Mouse (Mus musculus) hindlimb bud, embryonic 11.5 days (tissue): Measurements from ENCODE around the gene Upf2.
A peak's percentile ranks its signal among the peaks of the same experiment; 100 is the strongest.
"Not testable (repeated sequence)": the region's sequence is repeated elsewhere in the genome, so short reads cannot be mapped to it uniquely, and the experiment has no call there.

Experiments used
- DNase-seq: peaks from one replicate; pipeline ENCODE4 v3.0.0-alpha.2; 2012; ENCODE audit warnings: low read depth, low spot score; ENCODE audit errors: extremely low spot score

Gene Upf2

DNA sequence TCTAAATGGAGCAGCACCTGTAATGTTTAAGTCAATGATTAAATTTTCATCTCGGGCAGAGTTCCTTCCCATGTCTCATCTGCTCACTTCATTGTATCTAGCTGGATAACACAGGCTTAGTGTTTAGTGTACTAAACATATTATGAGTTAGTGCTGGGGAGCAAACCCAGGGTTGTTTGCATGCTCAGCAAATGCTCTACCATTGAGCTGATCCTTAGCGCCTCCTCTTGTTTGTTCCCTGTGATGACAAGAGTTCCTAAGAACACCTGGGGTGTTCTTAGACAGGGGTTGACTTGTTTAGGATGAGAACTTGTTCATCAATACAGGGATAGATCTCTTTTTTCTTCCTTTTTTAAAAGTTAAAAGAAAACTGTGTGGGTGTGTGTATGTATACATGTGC, 2.3 kb upstream of the Upf2 start:
- no peak for DNase-seq

DNA sequence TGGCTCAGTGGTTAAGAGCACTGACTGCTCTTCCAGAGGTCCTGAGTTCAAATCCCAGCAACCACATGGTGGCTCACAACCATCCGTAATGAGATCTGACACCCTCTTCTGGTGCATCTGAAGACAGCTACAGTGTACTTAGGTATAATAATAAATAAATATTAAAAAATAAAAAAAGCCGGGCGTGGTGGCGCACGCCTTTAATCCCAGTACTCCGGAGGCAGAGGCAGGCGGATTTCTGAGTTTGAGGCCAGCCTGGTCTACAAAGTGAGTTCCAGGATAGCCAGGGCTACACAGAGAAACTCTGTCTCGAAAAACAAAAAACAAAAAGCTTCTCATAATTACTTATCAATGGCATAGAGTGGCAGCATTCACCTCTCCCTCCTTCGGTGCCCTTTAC, 1.4 kb upstream of the Upf2 start:
- DNase-seq, result not testable (repeated sequence)

DNA sequence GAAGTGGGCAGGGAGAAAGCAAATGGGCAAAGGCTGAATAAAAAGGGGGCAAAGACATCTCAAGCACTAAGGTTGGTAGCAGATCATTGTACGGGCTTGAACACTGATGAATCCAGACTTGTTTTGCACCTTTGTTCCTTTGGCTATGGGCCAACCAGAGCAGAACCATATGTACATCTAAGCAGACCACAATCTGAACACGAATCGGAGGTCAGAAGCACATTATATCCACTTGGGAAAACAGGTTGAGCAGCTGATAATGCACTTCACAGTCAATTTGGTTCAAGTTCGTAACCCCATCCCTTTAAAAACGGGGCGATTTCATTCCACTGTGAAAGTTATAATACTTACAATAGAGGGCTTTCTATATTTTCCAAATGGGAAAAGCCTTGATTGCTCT, 964 bp upstream of the Upf2 start:
- no peak for DNase-seq

DNA sequence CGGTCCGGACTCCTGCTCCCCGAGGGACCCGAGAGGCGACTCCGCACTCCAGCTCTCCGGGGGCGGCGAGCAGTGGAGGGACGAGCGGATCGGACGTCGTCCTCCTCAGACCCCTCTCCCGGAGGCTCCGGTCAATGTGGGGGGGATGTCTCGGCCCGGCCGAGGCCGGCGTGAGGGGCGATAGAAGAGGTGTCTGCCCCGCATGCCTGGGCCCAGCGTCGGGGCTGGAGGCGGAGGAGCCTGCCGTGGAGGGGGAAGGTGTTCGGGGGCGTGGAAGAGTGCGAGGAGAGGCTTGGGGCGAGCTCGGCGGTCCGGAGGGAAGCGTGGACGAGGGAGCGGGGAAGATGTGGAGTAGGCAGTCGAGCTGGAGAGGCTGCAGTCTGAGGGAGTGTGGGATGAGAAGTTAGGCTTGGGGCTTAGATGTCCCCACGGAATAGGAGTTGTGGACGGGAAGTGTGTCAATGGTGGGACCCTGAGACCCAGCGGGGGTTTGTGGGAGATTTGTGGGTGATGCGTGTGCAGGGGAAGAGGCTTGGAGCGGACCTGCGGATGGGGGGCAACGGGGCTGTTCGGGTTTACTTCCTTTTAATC, 447 bp downstream of the Upf2 start:
- no peak for DNase-seq

DNA sequence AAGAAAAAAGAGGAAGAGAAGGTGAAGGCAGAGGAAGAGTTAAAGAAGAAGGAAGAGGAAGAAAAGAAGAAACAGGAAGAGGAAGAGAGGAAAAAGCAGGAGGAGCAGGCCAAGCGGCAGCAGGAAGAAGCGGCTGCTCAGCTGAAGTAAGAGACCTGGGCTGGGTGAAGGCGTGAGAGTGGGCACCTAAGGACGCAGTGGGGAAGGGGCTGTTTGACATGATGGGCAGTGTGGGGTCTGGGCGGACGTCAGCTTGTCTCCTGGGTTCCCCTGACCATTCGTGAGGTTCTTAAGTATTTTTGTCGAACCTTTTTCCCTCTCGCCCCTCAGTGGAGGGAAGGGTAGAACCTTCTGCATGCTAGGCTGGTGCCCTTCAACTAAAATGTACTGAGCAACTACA, 6.4 kb downstream of the Upf2 start:
- DNase-seq, result no peak

DNA sequence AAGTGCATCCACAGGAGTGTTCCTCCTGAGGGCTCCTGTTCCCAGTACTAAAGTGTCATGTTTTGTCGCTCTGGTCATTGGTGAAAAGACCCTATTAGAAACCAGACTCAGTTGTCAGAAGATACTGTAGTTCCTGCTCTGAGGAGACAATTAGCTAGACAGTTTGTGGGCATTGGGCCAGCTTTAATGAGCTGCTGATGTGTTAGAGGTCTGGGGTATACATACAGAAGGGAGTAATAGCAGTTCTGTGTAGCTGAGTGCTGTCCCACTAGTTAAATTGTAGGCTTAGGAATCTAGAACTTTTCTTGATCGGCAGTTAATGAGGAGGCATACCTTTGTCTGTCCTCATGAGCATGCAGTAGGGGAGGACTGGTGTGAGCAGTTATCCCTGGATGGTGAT, 11.0 kb downstream of the Upf2 start:
- no peak for DNase-seq

DNA sequence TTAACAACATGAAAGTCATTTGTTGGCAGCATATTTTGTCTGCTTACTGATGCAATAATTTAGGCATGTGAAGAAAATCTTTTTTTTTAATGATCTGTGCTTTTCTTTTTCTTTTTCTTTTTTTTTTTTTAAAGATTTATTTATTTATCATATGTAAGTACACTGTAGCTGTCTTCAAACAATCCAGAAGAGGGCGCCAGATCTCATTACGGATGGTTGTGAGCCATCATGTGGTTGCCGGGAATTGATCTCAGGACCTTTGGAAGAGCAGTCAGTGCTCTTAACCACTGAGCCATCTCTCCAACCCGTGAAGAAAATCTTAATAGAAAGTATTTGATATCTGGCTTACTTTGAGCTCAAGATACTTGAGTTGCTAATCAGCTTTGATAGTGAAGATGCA, 12.5 kb downstream of the Upf2 start:
- DNase-seq, result not testable (repeated sequence)

DNA sequence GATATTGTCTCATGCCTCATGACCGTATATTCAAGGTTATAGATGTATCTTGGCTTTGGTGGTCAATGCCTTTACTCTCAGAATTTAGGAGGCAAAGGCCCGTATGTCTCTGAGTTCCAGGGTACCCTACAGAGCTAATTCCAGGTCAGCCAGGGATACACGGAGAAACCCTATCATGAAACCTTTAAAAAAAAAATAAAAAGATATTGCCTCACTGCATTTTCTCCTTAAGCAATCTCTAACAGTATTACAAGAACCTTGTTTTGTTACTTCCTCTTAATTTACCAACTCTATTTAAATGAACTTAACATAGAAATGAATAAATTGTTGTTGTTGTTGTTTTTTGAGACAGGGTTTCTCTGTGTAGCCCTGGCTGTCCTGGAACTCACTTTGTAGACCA, 14.7 kb downstream of the Upf2 start:
- no peak for DNase-seq

DNA sequence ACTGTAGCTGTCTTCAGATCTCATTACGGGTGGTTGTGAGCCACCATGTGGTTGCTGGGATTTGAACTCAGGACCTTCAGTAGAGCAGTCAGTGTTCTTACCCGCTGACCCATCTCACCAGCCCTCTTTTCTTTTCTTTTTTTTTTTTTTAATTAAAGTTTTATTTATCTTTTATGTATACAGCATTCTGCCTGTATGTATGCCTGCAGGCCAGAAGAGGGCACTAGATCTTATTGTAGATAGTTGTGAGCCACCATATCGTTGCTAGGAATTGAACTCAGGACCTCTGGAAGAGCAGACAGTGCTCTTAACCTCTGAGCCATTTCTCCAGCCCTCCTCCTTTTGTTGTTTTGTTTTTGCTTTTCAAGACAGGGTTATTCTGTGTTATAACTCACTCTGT, 19.4 kb downstream of the Upf2 start:
- DNase-seq, result not testable (repeated sequence)

DNA sequence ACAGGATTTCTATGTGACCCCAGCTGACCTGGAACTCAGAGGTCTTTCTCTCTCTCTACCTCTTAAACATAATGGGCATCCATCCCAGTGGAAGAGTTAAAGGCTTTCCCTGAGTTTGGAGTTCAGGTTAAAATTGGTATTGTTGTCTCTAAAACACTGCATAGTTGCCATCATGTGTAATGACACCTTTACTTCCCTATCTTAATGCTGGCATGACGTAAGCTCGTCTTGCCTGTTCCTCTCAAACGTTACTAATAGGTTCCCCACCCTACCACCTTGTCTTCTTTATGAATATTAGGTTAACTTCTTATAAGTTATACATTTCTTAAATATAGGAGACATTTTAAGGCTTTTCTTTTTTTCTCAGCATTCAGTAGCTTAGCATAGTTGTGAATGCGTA, 26.3 kb downstream of the Upf2 start:
- no peak for DNase-seq

DNA sequence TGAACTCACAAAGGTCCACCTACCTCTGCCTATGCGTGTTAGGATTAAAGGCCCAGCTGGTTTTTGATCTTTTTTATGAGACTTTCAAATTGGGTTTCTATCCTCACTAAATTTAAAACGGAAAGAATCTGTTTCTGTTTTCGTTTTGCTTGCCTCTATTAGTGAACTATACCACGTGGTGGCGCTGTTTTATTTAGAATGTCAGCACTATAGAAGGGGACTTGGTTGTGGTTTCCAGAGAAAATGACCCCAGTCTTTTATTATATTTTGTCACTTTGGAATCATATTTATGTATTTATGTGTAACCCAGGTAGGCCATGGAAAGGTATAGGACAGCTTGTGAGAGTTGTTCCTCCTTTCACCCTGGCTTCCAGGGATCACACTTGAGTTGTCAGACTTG, 44.3 kb downstream of the Upf2 start:
- peak; percentile 28 for DNase-seq

DNA sequence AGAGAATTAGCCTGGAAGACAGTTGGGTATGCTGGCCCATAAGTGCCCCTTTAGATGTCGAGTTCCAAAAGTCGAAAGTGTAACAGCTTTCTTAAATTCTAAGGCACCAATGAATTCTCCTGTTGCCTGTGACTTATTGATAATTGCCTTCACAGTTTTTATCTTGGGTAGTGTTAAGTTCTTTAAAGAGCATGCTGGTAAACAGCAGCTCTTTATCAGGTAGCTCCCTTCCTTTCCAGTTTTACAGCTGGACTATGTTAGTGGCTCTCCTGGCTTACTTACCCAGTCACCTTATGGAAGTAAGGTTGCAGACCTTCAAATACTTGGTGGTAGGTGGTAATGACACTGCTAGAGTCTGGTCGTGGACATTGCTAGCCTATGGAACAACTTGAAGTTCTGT, 52.7 kb downstream of the Upf2 start:
- no peak for DNase-seq

DNA sequence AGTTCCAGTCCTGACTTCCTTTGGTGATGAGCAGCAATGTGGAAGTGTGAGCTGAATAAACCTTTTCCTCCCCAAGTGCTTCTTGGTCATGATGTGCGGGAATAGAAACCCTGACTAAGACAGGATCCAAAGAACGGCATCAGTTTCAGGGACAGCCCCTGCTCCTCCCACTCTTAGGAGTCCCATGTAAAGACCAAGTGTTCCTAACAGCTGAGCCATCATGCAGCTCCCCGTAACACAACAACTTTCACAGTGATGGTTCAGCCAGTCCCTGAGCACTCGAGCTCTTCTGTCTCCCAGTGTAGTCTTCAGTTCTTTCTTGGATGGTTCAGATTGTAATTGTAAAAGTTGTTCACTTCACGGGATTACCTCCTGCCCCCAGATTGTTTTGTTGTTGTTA, 63.3 kb downstream of the Upf2 start:
- no peak for DNase-seq

DNA sequence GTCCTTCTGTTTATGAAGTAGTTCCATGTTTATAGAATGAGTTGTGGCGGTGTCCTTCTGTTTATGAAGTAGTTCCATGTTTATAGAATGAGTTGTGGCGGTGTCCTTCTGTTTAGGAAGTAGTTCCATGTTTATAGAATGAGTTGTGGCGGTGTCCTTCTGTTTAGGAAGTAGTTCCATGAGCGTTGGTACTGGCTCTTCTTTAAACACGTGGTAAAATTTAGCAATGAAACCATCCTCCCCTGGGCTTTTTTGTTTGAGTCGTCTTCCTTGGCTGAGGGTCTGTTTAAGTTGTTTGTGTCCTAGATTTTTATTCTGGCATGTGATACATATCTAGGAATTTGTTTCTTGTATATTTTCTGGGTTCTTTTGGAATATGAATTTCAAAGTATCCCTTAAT, 63.9 kb downstream of the Upf2 start:
- not testable (repeated sequence) for DNase-seq

DNA sequence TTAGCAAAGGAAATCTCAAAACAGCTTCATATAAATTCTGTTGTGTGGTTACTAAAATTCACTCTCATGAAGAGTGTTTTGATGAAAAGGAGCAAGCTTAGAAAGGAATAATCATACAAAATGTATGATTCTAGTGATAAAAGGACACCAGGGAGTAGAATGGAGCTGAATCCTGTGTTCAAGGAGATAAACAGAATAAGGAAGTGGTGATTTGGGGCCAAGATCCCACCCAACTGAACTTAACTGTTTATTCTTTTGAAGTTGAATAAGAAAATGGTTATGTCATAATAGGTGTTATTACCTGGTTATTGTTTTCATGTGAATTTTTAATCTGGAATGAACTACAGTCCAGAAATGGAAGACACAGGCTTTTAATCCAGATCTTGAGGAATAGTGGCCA, 69.3 kb downstream of the Upf2 start:
- DNase-seq, result no peak

DNA sequence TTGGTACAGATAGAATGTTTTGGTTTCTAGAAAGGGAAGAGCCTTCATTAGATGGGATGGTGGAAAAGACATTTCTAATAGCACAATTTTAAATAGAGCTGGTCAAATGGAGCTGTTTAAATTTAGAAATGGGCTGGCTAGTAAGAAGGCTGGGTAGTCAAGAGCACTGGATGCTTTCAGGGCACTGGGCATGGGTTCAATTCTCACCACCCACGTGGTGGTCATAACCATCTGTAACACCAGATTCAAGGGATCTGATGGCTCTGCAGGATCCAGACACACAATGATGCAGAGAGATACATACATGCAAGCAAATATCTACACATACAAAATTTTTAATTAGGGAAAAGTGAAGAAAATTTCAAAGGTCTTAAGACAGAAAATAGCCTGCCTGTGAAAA, 91.4 kb downstream of the Upf2 start:
- DNase-seq, result no peak

DNA sequence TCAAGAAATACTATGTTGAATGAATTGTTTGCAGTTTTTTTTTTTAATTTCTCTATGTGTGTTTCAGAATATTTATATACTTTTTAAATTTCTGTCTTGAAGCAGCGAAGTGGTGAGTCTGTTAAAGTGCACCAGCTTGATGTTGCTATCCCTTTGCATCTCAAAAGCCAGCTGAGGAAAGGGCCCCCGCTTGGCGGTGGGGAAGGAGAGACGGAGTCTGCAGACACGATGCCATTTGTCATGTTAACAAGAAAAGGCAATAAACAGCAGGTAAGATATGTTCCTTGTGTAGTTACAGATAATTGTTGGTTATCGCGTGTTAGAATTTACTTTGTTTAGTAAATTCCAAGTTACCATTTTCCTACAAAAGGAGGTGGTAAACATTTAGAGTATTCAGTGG, 95.5 kb downstream of the Upf2 start:
- no peak for DNase-seq

DNA sequence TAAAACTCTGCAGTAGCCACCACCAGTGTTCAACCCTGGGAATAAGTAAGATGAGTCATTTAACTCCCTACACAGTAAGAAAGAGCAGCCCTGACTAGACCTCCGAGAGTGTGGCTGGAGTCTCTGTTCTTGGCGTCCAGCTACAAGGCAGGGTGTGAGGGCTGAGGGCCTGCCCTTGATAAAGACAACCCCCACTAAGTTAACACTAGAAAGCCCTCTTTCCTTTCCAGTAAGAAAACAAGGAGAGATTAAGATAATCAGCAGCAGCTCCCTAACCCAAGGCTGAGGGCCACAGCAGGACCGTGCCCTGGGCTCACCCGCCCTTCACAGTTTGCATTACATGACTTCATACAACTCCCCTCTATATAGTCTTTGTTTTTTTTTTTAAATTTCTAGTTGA, 97.3 kb downstream of the Upf2 start:
- DNase-seq, result no peak

DNA sequence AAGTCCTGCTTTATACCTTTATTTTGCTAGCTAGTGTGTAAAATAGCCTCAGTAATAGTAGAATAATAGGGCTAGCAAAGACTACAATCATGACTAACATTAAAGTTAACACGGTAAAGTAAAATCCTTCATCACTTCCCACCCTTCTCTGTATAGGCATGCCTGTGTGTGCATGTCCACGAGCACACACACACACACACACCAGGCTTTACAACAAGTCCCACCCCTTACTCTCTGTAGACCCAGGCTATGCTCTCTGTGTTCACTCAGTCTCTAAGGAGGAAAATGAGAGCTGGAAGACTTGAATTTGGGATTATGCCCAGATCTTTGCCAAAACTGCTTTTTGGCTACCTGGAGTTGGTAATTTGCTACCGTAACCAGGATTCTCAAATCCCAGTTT, 97.7 kb downstream of the Upf2 start:
- no peak for DNase-seq

DNA sequence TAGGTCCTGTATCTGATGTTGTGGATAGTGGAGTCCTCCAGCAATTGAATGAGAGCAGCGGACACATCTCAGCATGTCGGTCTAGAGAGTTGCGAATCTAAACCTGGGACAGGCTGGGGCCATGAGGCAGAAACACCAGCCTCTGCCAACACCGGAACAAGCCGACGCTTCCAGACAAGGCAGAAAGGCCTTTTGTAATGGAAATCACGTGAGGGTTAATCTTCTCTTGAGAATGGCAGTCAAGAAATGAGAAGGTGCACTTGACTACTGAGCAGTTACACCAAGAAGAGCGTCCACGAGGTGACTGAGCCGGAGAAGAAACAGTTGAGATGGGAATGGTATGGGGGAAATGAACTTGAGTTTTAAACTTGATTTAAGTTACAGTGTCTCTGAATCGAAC, 104.2 kb downstream of the Upf2 start:
- DNase-seq, result no peak

DNA sequence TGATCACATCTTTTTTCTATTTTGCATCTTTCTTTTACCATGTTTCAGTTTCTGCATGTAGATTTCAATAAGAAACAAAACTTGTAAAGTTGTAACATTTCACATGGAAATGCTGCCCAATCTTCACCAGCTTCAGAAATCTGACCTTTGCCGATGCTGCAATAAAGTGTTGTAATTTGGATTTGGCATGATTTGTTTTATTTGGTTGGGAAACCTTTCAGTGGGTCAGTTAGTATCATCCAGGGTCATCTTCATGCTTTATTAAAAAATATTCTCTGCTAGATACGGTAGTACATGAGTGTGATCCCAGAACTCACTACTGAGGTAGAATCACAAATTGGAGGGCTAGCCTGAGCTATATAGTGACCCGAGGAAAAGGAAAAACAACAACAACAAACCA, 105.2 kb downstream of the Upf2 start:
- no peak for DNase-seq

DNA sequence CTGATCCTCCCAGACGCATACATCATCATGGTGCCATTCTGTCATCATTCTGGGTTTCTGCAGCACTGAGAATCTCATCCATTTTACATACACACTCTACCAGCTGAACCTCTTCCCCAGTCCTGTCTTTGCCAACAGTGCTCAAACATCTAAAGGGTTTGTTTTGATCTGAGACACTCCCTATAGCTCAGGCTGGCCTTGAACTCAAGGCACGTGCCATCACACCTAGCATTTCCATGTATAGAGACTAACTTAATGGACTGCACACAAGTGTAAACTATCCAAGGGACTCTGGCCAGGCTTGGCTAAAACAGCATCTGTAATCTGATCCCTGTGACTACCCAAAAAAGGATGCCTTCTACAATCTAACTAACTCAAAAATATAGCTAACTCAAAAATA, 108.0 kb downstream of the Upf2 start:
- no peak for DNase-seq

DNA sequence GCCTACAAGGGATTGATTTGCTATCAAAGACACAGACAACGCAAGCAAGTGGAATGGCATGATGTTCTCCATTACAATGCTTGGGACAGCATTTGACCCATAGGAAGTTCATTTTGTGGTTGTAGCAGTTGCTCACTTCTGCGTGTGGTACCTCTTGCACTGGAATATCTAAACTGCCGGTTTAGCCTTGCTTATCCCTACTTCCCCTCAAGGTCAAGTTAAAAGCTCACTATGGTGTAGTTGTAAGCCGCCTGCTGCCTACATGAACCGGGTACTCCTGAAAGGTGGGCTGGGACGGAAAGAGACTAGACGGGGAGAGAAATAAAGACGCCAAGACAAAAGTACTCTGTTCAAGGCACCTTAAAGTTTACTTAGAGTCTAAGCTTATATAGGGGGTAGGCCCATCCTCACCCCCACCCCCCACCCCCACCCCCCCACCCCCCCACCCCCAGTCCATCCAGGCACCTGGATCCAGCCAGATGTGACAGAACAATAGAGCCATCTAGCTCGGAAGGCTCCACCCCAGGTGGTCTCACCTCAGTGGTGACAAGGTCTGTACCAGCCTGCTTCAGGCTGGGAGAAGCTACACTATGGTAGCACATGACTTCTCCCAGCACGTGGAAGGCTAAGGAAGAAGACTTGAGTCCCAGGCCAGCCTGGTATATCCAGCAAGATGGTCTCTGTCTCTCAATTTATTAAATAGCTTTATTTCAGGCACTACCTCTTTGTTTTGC, 109.0 kb downstream of the Upf2 start:
- no peak for DNase-seq
